Mouse (Mus musculus) heart, embryonic 11.5 days (tissue): ENCODE measurements around the gene Dok4. TPM values are rescaled to one million over a fixed set of nuclear protein-coding genes. Genes with fewer than 3 reads are reported as not detected.

Experiments
- ATAC-seq: fragments of 200-750 bp; cut with Nextera tagmentation; replicated peaks from 2 replicates; pipeline ENCODE4 v1.8.0; 2017; ENCODE audit warnings: moderate library complexity; ENCODE audit not compliant: insufficient number of reproducible peaks, low FRiP score, low TSS enrichment
- H3K27ac ChIP-seq: fragments of 300-500 bp; sonication (generic); 2 replicates; pipeline ENCODE4 v1.5.1; 2014; ENCODE audit warnings: mild to moderate bottlenecking, low read depth, low read length
- H3K27me3 ChIP-seq: fragments of 300-500 bp; sonication (generic); 2 replicates; pipeline ENCODE4 v1.6.1; 2014; ENCODE audit warnings: mild to moderate bottlenecking, low read length, mixed read lengths; ENCODE audit not compliant: control insufficient read depth, insufficient read depth
- H3K36me3 ChIP-seq: fragments of 300-500 bp; sonication (generic); 2 replicates; pipeline ENCODE4 v1.6.1; 2014; ENCODE audit warnings: mild to moderate bottlenecking, low read length, moderate library complexity, mixed read lengths; ENCODE audit not compliant: control insufficient read depth, insufficient read depth
- H3K4me1 ChIP-seq: fragments of 300-500 bp; sonication (generic); 2 replicates; pipeline ENCODE4 v1.6.1; 2014; ENCODE audit warnings: low read length; ENCODE audit not compliant: control insufficient read depth, insufficient read depth
- H3K4me2 ChIP-seq: fragments of 300-500 bp; sonication (generic); 2 replicates; pipeline ENCODE4 v1.6.1; 2014; ENCODE audit warnings: mild to moderate bottlenecking, moderate library complexity
- H3K4me3 ChIP-seq: fragments of 300-500 bp; sonication (generic); 2 replicates; pipeline ENCODE4 v1.5.1; 2014; ENCODE audit warnings: low read depth, low read length
- H3K9ac ChIP-seq: fragments of 300-500 bp; sonication (generic); 2 replicates; pipeline ENCODE4 v1.6.1; 2014; ENCODE audit warnings: mild to moderate bottlenecking, low read depth, low read length, moderate library complexity
- H3K9me3 ChIP-seq: fragments of 300-500 bp; sonication (generic); replicated peaks from 2 replicates; pipeline ENCODE4 v1.6.1; 2016; ENCODE audit warnings: low read length; ENCODE audit not compliant: control insufficient read depth
- WGBS: fragments of 180-500 bp; shearing (Covaris S2); extraction: QIAGEN DNeasy Blood & Tissue Kit; methylation state at CpG from one replicate; pipeline ENCODE4 v1.1.7; 2014; ENCODE audit not compliant: insufficient replicate concordance; 5-methylcytosine and 5-hydroxymethylcytosine counted together
- polyA plus RNA-seq: library from polyadenylated mRNA; unstranded; fragments of >200 nt; fragmentation: Nextera tagmentation; extraction: Ambion mirVana; gene quantifications from 2 replicates; pipeline ENCODE4 v1.2.1, GENCODE M21; 2014

The Dok4 gene
- polyA plus RNA-seq, 1 experiment from 2014 or later = 46.2 TPM

GRCm38 (mm10) chr8:94901031-94901430 lies 24.9 kb upstream of the Dok4 start:
- peak overlapping the region; percentile 93 for H3K27ac ChIP-seq
- 6% methylated on average over 5 of the region's 5 CpGs for WGBS
- H3K27me3 ChIP-seq = no peaks in the 10 kb centered on the region
- ATAC-seq = peak; percentile 70
- H3K9ac ChIP-seq = peak overlapping the region; percentile 59
- peaks cover 7% of the 10 kb centered on the region for H3K36me3 ChIP-seq
- H3K4me2 ChIP-seq = peak overlapping the region; percentile 46
- H3K9me3 ChIP-seq = no peaks in the 10 kb centered on the region
- H3K4me1 ChIP-seq = peaks cover 49% of the 10 kb centered on the region
- no peak overlapping the region for H3K4me3 ChIP-seq

- H3K4me1 ChIP-seq = peaks cover 48% of the 10 kb centered on the region
- H3K4me3 ChIP-seq = no peak overlapping the region
- H3K9me3 ChIP-seq = no peaks in the 10 kb centered on the region
- H3K36me3 ChIP-seq = peaks cover 4% of the 10 kb centered on the region
- H3K27ac ChIP-seq = peak overlapping the region; percentile 93
- peak overlapping the region; percentile 59 for H3K9ac ChIP-seq
- peak; percentile 41 for ATAC-seq
- WGBS = 5% methylated on average over 6 of the region's 6 CpGs
- peak overlapping the region; percentile 46 for H3K4me2 ChIP-seq
- no peaks in the 10 kb centered on the region for H3K27me3 ChIP-seq
Observed at GRCm38 (mm10) chr8:94900617-94901016, 24.5 kb upstream of the Dok4 start.

- peak overlapping the region; percentile 33 for H3K4me3 ChIP-seq
- ATAC-seq = peak; percentile 81
Observed at GRCm38 (mm10) chr8:94899262-94899661, 23.1 kb upstream of the Dok4 start.

GRCm38 (mm10) chr8:94892917-94893316 lies 16.8 kb upstream of the Dok4 start:
- ATAC-seq = peak; percentile 44; the same call in 1 of the 2 replicates
- peak overlapping the region; percentile 57 for H3K27ac ChIP-seq
- peaks cover 13% of the 10 kb centered on the region for H3K4me1 ChIP-seq
- H3K9ac ChIP-seq = no peak overlapping the region
- 0 out of 2 replicates have a peak overlapping the region, but pooled peaks have one; percentile 6 for H3K4me2 ChIP-seq
- no peaks in the 10 kb centered on the region for H3K27me3 ChIP-seq
- no peak overlapping the region for H3K4me3 ChIP-seq
- 20% methylated on average over 2 of the region's 2 CpGs for WGBS
- H3K9me3 ChIP-seq = no peaks in the 10 kb centered on the region
- H3K36me3 ChIP-seq = no peaks in the 10 kb centered on the region

More at GRCm38 (mm10) chr8:94899262-94899661, 23.1 kb upstream of the Dok4 start:
- H3K9me3 ChIP-seq = no peaks in the 10 kb centered on the region
- peak overlapping the region; percentile 61 for H3K4me2 ChIP-seq
- 9% methylated on average over 11 of the region's 11 CpGs for WGBS
- peak overlapping the region; percentile 93 for H3K27ac ChIP-seq
- H3K36me3 ChIP-seq = no peaks in the 10 kb centered on the region
- no peaks in the 10 kb centered on the region for H3K27me3 ChIP-seq
- H3K9ac ChIP-seq = peak overlapping the region; percentile 60
- peaks cover 35% of the 10 kb centered on the region for H3K4me1 ChIP-seq

- Histone ChIP-seq H3K9me3 (no peaks in the 10 kb centered on the region), H3K4me2 (peak overlapping the region; percentile 46), H3K4me3 (no peak overlapping the region), H3K27me3 (no peaks in the 10 kb centered on the region), H3K36me3 (no peaks in the 10 kb centered on the region), H3K9ac (no peak overlapping the region), H3K27ac (no peak overlapping the region), H3K4me1 (peaks cover 9% of the 10 kb centered on the region)
- WGBS = 34% methylated on average over 13 of the region's 14 CpGs
- peak; percentile 64 for ATAC-seq
Observed at GRCm38 (mm10) chr8:94888383-94889036, 12.4 kb upstream of the Dok4 start.

- WGBS = 57% methylated on average over 4 of the region's 4 CpGs
- Histone ChIP-seq H3K4me3 (no peak overlapping the region), H3K4me1 (peaks cover 5% of the 10 kb centered on the region), H3K9ac (no peak overlapping the region), H3K9me3 (no peaks in the 10 kb centered on the region), H3K36me3 (no peaks in the 10 kb centered on the region), H3K27me3 (no peaks in the 10 kb centered on the region), H3K4me2 (no peak overlapping the region), H3K27ac (no peak overlapping the region)
- ATAC-seq = no peak
Observed at GRCm38 (mm10) chr8:94880742-94881141, 4.6 kb upstream of the Dok4 start.

GRCm38 (mm10) chr8:94876820-94877219 lies 690 bp upstream of the Dok4 start:
- ATAC-seq = no peak
- Histone ChIP-seq H3K36me3 (no peaks in the 10 kb centered on the region), H3K4me2 (peak overlapping the region; percentile 93; the same call in 1 of the 2 replicates), H3K4me1 (peaks cover 35% of the 10 kb centered on the region), H3K4me3 (no peak overlapping the region), H3K9ac (peak overlapping the region; percentile 11; the same call in 1 of the 2 replicates), H3K27me3 (no peaks in the 10 kb centered on the region), H3K27ac (0 out of 2 replicates have a peak overlapping the region, but pooled peaks have one; percentile 30), H3K9me3 (no peaks in the 10 kb centered on the region)
- WGBS = 38% methylated on average over 3 of the region's 3 CpGs

GRCm38 (mm10) chr8:94875871-94876150 lies 319 bp downstream of the Dok4 start:
- peak overlapping the region; percentile 85 for H3K27ac ChIP-seq
- 0 out of 2 replicates have a peak, but pooled peaks have one; percentile 2 for ATAC-seq
- peak overlapping the region; percentile 82 for H3K4me3 ChIP-seq
- H3K9me3 ChIP-seq = no peaks in the 10 kb centered on the region
- no peaks in the 10 kb centered on the region for H3K27me3 ChIP-seq
- H3K9ac ChIP-seq = peak overlapping the region; percentile 89
- peak overlapping the region; percentile 93 for H3K4me2 ChIP-seq
- H3K36me3 ChIP-seq = no peaks in the 10 kb centered on the region
- H3K4me1 ChIP-seq = peaks cover 44% of the 10 kb centered on the region
- 0% methylated on average over 13 of the region's 20 CpGs for WGBS
